ENCODE assay signal across 15 mouse cellular contexts in the genomic region with DNA sequence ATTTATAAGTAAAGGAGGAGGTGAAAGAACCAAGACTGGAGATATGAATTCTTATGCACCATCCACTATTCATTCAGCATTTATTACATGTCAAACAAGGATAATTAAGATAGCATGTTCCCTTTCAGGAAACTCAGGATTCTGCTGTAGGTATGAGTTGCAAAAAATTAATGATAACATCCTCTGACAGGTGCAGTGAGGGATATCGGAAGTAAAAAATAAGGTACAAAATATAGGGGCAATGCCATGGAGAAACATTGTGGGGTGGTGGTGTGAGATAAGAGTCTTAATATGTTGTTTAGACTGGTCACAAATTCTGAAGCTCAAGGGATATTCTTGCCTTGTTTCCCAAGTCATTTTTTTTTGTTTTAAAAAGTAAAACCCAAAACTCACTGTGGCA. TPM values are rescaled to one million over a fixed set of nuclear protein-coding genes. Genes with fewer than 3 reads are reported as not detected.
A peak's percentile ranks its signal among the peaks of the same experiment; 100 is the strongest.
DNase-seq lines count a peak whose midpoint lies in the region; ATAC-seq and TF ChIP-seq lines count a peak whose summit lies in the region.
"Had no signal": no experiment of that assay in that cellular context is flagged by ENCODE, and none has a peak within 500 bp of the region (broad histone marks: within the 10 kb centered on the region; RNA-seq: fewer than 3 reads in every experiment).

No protein-coding gene starts in this region.

- TF ChIP-seq POLR2A in bone marrow, adult 2 months (IDR thresholded peaks at IDR 0.05; ENCODE audit: borderline replicate concordance, control insufficient read depth, low read depth, low read length) = no peak

- peaks cover 16% of the 10 kb centered on the region for H3K4me1 ChIP-seq in kidney, embryonic 15.5 days
- peaks cover 4% of the 10 kb centered on the region; the same call in 1 of the 2 replicates for H3K4me1 ChIP-seq in bone marrow, adult 2 months (ENCODE audit: control insufficient read depth, insufficient read depth, low read length)
- H3K4me1 ChIP-seq in forebrain, embryonic 14.5 days (ENCODE audit: control insufficient read depth, insufficient read depth, low read length) = peaks cover 7% of the 10 kb centered on the region
- H3K4me1 ChIP-seq in midbrain, embryonic 14.5 days (ENCODE audit: control insufficient read depth, insufficient read depth, low read length) = peaks cover 11% of the 10 kb centered on the region

- H3K36me3 ChIP-seq in kidney, embryonic 15.5 days = 0 out of 2 replicates have a peak, but pooled peaks cover 4% of the 10 kb centered on the region
- no peaks in the 10 kb centered on the region for H3K36me3 ChIP-seq in forebrain, embryonic 14.5 days (ENCODE audit: control insufficient read depth, insufficient read depth, low read length)
- no peaks in the 10 kb centered on the region for H3K36me3 ChIP-seq in midbrain, embryonic 14.5 days (ENCODE audit: control insufficient read depth, insufficient read depth, low read length)

- no peak overlapping the region; the same call in 1 of the 2 replicates for H3K4me3 ChIP-seq in kidney, embryonic 15.5 days (replicated peaks)
- H3K4me3 ChIP-seq in bone marrow, adult 2 months (replicated peaks; ENCODE audit: control insufficient read depth, low read depth, low read length) = peak overlapping the region; percentile 64
- no peak overlapping the region for H3K4me3 ChIP-seq in forebrain, embryonic 14.5 days (ENCODE audit: low read depth, low read length)
- H3K4me3 ChIP-seq in midbrain, embryonic 14.5 days (replicated peaks; ENCODE audit: low read depth, low read length) = no peak overlapping the region
- H3K4me3 ChIP-seq in gastrocnemius, adult 2 months = no peak overlapping the region

- TF ChIP-seq CTCF in bone marrow, adult 2 months (IDR thresholded peaks at IDR 0.05; ENCODE audit: control insufficient read depth, insufficient read depth, low read length) = no peak
- no peak for TF ChIP-seq CTCF in gastrocnemius, adult 2 months (IDR thresholded peaks at IDR 0.05)

- WGBS in kidney, embryonic 15.5 days = 98% methylated on average over 1 of the region's 1 CpGs
- 62% methylated on average over 1 of the region's 1 CpGs for WGBS in bone marrow, adult 2 months
- 96% methylated on average over 1 of the region's 1 CpGs for WGBS in forebrain, embryonic 14.5 days
- 98% methylated on average over 1 of the region's 1 CpGs for WGBS in midbrain, embryonic 14.5 days

- no peak for ATAC-seq in kidney, embryonic 15.5 days (replicated peaks; ENCODE audit: low FRiP score)
- no peak for ATAC-seq in forebrain, embryonic 14.5 days
- no peak for ATAC-seq in midbrain, embryonic 14.5 days (ENCODE audit: low FRiP score, low TSS enrichment)

- H3K27me3 ChIP-seq in kidney, embryonic 15.5 days = no peaks in the 10 kb centered on the region
- no peaks in the 10 kb centered on the region for H3K27me3 ChIP-seq in forebrain, embryonic 14.5 days (replicated peaks; ENCODE audit: control insufficient read depth, insufficient read depth, low read length)
- H3K27me3 ChIP-seq in midbrain, embryonic 14.5 days (ENCODE audit: control insufficient read depth, insufficient read depth, low read length) = no peaks in the 10 kb centered on the region
- H3K27me3 ChIP-seq: embryonic facial prominence, embryonic 12.5 days had no signal

- no peak overlapping the region for H3K27ac ChIP-seq in kidney, embryonic 15.5 days
- H3K27ac ChIP-seq in bone marrow, adult 2 months (ENCODE audit: control insufficient read depth, insufficient read depth, low read depth, low read length, poor library complexity) = no peak overlapping the region; the same call in 1 of the 2 replicates
- H3K27ac ChIP-seq in forebrain, embryonic 14.5 days (ENCODE audit: low read depth, low read length) = no peak overlapping the region
- no peak overlapping the region for H3K27ac ChIP-seq in midbrain, embryonic 14.5 days (replicated peaks; ENCODE audit: low read depth, low read length)
- no peak overlapping the region for H3K27ac ChIP-seq in gastrocnemius, adult 2 months
- H3K27ac ChIP-seq: embryonic facial prominence, embryonic 12.5 days had no signal

- H3K9ac ChIP-seq in kidney, embryonic 15.5 days = no peak overlapping the region
- no peak overlapping the region for H3K9ac ChIP-seq in forebrain, embryonic 14.5 days (ENCODE audit: low read length)
- 0 out of 2 replicates have a peak overlapping the region, but pooled peaks have one; percentile 31 for H3K9ac ChIP-seq in midbrain, embryonic 14.5 days (replicated peaks; ENCODE audit: low read length)

- intact Hi-C loops in gastrocnemius, adult 2 months (cut with DNase I) = no loop called here

- no peak for DNase-seq in kidney, adult 11 months
- no peak for DNase-seq in forebrain, embryonic 14.5 days (ENCODE audit: low spot score)
- DNase-seq in midbrain, embryonic 14.5 days = no peak
- DNase-seq in layer of hippocampus, adult 11-12 months (ENCODE audit: low spot score) = no peak
- no peak for DNase-seq in gastrocnemius, adult 2 months
- DNase-seq: cerebellum, adult 8-10 months; kidney, adult 9 months had no signal

- H3K4me2 ChIP-seq in kidney, embryonic 15.5 days = peak overlapping the region; percentile 86; the same call in 1 of the 2 replicates
- H3K4me2 ChIP-seq in forebrain, embryonic 14.5 days (ENCODE audit: low read length) = peak overlapping the region; percentile 66
- H3K4me2 ChIP-seq in midbrain, embryonic 14.5 days (ENCODE audit: low read length) = peak overlapping the region; percentile 68; the same call in 1 of the 2 replicates

- no peaks in the 10 kb centered on the region for H3K9me3 ChIP-seq in kidney, embryonic 15.5 days (replicated peaks)
- no peaks in the 10 kb centered on the region for H3K9me3 ChIP-seq in forebrain, embryonic 14.5 days (replicated peaks; ENCODE audit: control insufficient read depth, low read length)
- H3K9me3 ChIP-seq in midbrain, embryonic 14.5 days (ENCODE audit: control insufficient read depth, low read length) = no peaks in the 10 kb centered on the region
- H3K9me3 ChIP-seq: embryonic facial prominence, embryonic 12.5 days had no signal

RNA-seq across cellular contexts. Expression of gene Ninl, which starts 1.9 kb away (rescaled TPM):
- 14.0 and 14.7 TPM in 2 replicates for polyA plus RNA-seq in kidney, embryonic 15.5 days (2015; fragmentation: Nextera tagmentation; extraction: Ambion mirVana)
- polyA plus RNA-seq in bone marrow, adult 2 months (2011; ENCODE audit: insufficient read depth, insufficient read length, low replicate concordance, missing spikeins) = 11.9 and 18.5 TPM in 2 replicates
- polyA plus RNA-seq in forebrain, embryonic 14.5 days (2014; fragmentation: Nextera tagmentation; extraction: Ambion mirVana) = 7.3 and 7.7 TPM in 2 replicates
- polyA plus RNA-seq in midbrain, embryonic 14.5 days (2014; fragmentation: Nextera tagmentation; extraction: Ambion mirVana) = 2.9 and 5.0 TPM in 2 replicates
- total RNA-seq in gastrocnemius, adult 2 months (2021) = under 1 TPM; 0.50 to 0.51 TPM

RNA-seq across cellular contexts. Expression of gene Nanp, which starts 1.9 kb away (rescaled TPM):
- polyA plus RNA-seq in kidney, embryonic 15.5 days (2015; fragmentation: Nextera tagmentation; extraction: Ambion mirVana) = 48.1 and 54.6 TPM in 2 replicates
- 16.3 and 22.6 TPM in 2 replicates for polyA plus RNA-seq in bone marrow, adult 2 months (2011; ENCODE audit: insufficient read depth, insufficient read length, low replicate concordance, missing spikeins)
- polyA plus RNA-seq in forebrain, embryonic 14.5 days (2014; fragmentation: Nextera tagmentation; extraction: Ambion mirVana) = 38.1 and 38.3 TPM in 2 replicates
- polyA plus RNA-seq in midbrain, embryonic 14.5 days (2014; fragmentation: Nextera tagmentation; extraction: Ambion mirVana) = 33.5 and 38.0 TPM in 2 replicates
- 1 to 10 TPM; 2.6 to 3.8 TPM for total RNA-seq in gastrocnemius, adult 2 months (2021)

RNA-seq across cellular contexts. Expression of gene Gm14151, which starts 54.9 kb away (rescaled TPM):
- polyA plus RNA-seq in kidney, embryonic 15.5 days (2015; fragmentation: Nextera tagmentation; extraction: Ambion mirVana) = not detected in 2 replicates
- polyA plus RNA-seq in bone marrow, adult 2 months (2011; ENCODE audit: insufficient read depth, insufficient read length, low replicate concordance, missing spikeins) = not detected in 2 replicates
- not detected in 2 replicates for polyA plus RNA-seq in forebrain, embryonic 14.5 days (2014; fragmentation: Nextera tagmentation; extraction: Ambion mirVana)
- polyA plus RNA-seq in midbrain, embryonic 14.5 days (2014; fragmentation: Nextera tagmentation; extraction: Ambion mirVana) = not detected in 2 replicates
- not detected for total RNA-seq in gastrocnemius, adult 2 months (2021)
- total RNA-seq: adrenal gland, adult 18-20 months; ES-E14; gastrocnemius, postnatal 4 days; left cerebral cortex, adult 8-10 months had no signal
- polyA plus RNA-seq: embryonic facial prominence, embryonic 12.5 days; urinary bladder, adult 2 months had no signal
